Mouse (Mus musculus) midbrain, embryonic 14.5 days (tissue): ENCODE results near the gene Rffl. TPM values are rescaled to one million over a fixed set of nuclear protein-coding genes. Genes with fewer than 3 reads are reported as not detected.

ENCODE experiments used
- ATAC-seq: fragments of 200-750 bp; cut with Nextera tagmentation; 2 replicates; pipeline ENCODE4 v1.8.0; 2017; ENCODE audit warnings: moderate number of reproducible peaks, moderate library complexity; ENCODE audit not compliant: low FRiP score, low TSS enrichment
- DNase-seq: peaks from one replicate; pipeline ENCODE4 v3.0.0-alpha.2; 2015
- H3K27ac ChIP-seq: fragments of 300-500 bp; sonication (generic); replicated peaks from 2 replicates; pipeline ENCODE4 v1.5.1; 2014; ENCODE audit warnings: mild to moderate bottlenecking, low read depth, low read length, moderate library complexity
- H3K27me3 ChIP-seq: fragments of 300-500 bp; sonication (generic); 2 replicates; pipeline ENCODE4 v1.6.1; 2014; ENCODE audit warnings: low read length, control low read depth, mixed read lengths; ENCODE audit not compliant: control insufficient read depth, insufficient read depth
- H3K36me3 ChIP-seq: fragments of 300-500 bp; sonication (generic); 2 replicates; pipeline ENCODE4 v1.6.1; 2014; ENCODE audit warnings: low read length, control low read depth; ENCODE audit not compliant: control insufficient read depth, insufficient read depth
- H3K4me1 ChIP-seq: fragments of 300-500 bp; sonication (generic); 2 replicates; pipeline ENCODE4 v1.6.1; 2014; ENCODE audit warnings: mild to moderate bottlenecking, antibody characterized with exemption, low read length, control low read depth; ENCODE audit not compliant: control insufficient read depth, insufficient read depth
- H3K4me2 ChIP-seq: fragments of 300-500 bp; sonication (generic); 2 replicates; pipeline ENCODE4 v1.6.1; 2014; ENCODE audit warnings: mild to moderate bottlenecking, low read length, moderate library complexity
- H3K4me3 ChIP-seq: fragments of 300-500 bp; sonication (generic); replicated peaks from 2 replicates; pipeline ENCODE4 v1.5.1; 2014; ENCODE audit warnings: low read depth, low read length
- H3K9ac ChIP-seq: fragments of 300-500 bp; sonication (generic); replicated peaks from 2 replicates; pipeline ENCODE4 v1.6.1; 2014; ENCODE audit warnings: mild to moderate bottlenecking, low read length, moderate library complexity
- H3K9me3 ChIP-seq: fragments of 300-500 bp; sonication (generic); 2 replicates; pipeline ENCODE4 v1.6.1; 2016; ENCODE audit warnings: low read length, control low read depth, mixed read lengths; ENCODE audit not compliant: control insufficient read depth
- WGBS: fragments of 180-500 bp; shearing (Covaris S2); extraction: QIAGEN DNeasy Blood & Tissue Kit; methylation state at CpG from one replicate; pipeline ENCODE4 v1.1.7; 2014; 5-methylcytosine and 5-hydroxymethylcytosine counted together
- polyA plus RNA-seq: library from polyadenylated mRNA; unstranded; fragments of >200 nt; fragmentation: Nextera tagmentation; extraction: Ambion mirVana; gene quantifications from 2 replicates; pipeline ENCODE4 v1.2.1, GENCODE M21; 2014

The Rffl gene
- polyA plus RNA-seq, 1 experiment from 2014 or later: 4.2 TPM

DNA sequence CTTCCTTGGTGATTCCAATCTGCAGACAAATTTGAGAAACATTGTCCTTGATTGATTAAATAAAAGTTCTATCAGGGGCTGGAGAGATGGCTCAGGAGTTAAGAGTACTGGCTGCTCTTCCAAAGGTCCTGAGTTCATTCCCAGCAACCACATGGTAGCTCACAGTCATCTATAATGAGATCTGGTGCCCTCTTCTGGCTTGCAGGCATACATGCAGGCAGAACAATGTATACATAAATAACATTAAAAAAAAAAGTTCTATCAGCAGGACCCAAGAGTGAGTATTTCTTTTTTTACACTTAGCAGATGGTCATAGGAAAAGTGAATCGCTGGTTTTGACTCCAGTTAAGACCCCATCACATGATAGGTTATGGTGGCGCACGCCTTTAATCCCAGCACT lies 15.5 kb upstream of the Rffl start:
- no peak overlapping the region for H3K27ac ChIP-seq
- no peak overlapping the region for H3K9ac ChIP-seq
- H3K4me3 ChIP-seq: no peak overlapping the region
- peaks cover 16% of the 10 kb centered on the region for H3K4me1 ChIP-seq
- no peak overlapping the region for H3K4me2 ChIP-seq
- ATAC-seq (no peak), DNase-seq (no peak)
- no peaks in the 10 kb centered on the region for H3K36me3 ChIP-seq
- 88% methylated on average over 3 of the region's 3 CpGs for WGBS
- no peaks in the 10 kb centered on the region for H3K9me3 ChIP-seq
- H3K27me3 ChIP-seq: no peaks in the 10 kb centered on the region

DNA sequence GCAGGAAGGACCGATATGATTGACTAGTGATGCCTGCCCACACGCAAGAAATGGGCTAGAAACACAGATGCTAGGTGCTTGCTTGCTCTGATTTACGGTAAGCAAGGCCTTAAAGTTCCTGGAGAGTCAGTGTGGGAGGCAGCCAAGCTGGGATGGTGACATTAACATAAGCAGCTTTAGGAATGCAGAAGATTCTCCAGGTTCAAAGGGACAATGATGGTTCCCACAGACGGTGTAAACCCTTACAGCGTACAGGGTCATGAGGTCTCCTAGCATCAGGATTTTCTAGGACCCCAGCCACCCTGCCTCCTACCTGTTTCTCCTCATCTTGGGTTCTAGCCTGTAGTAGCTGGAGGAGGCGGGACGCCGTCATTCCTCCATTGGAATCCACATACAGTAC lies 12.2 kb upstream of the Rffl start:
- no peak overlapping the region for H3K27ac ChIP-seq
- H3K4me1 ChIP-seq: 0 out of 2 replicates have a peak, but pooled peaks cover under 1% of the 10 kb centered on the region
- no peak overlapping the region for H3K9ac ChIP-seq
- DNase-seq: no peak
- 76% methylated on average over 8 of the region's 8 CpGs for WGBS
- H3K4me2 ChIP-seq: no peak overlapping the region
- H3K27me3 ChIP-seq: no peaks in the 10 kb centered on the region
- no peaks in the 10 kb centered on the region for H3K36me3 ChIP-seq
- no peak overlapping the region for H3K4me3 ChIP-seq
- no peaks in the 10 kb centered on the region for H3K9me3 ChIP-seq
- ATAC-seq: no peak

DNA sequence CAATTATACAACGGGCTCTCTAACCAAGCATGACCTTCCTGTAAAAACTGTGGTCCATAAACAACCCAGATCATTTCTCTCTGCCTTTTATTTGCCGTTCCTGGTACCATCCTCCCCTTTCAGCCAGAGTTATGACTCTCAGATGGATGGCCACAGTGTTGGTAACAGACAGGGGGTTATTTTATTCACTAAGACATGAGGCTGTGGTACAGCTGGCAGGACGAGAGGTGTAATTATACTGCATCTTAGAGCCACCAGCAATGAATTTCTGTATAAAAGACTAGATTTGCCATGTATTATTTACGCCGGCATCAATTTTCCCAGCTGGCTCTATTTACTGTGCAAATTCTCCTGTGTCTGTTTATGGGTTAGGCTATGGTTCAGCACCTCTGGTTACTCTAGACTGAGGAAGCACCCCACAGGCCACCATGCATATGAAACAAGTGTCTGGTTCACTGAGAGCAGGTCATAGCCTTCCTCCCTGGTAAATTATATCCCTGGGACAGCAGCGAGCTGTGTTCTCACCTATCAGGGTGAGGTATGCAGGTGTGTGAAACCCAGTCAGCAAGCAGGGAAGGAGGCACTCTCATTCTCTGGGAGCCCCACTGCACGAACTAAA lies 6.8 kb upstream of the Rffl start:
- no peaks in the 10 kb centered on the region for H3K9me3 ChIP-seq
- no peaks in the 10 kb centered on the region for H3K27me3 ChIP-seq
- no peak overlapping the region for H3K9ac ChIP-seq
- WGBS: 83% methylated on average over 7 of the region's 7 CpGs
- no peak overlapping the region for H3K27ac ChIP-seq
- H3K36me3 ChIP-seq: no peaks in the 10 kb centered on the region
- no peak overlapping the region for H3K4me2 ChIP-seq
- DNase-seq (no peak), ATAC-seq (no peak)
- H3K4me3 ChIP-seq: no peak overlapping the region
- H3K4me1 ChIP-seq: no peaks in the 10 kb centered on the region

DNA sequence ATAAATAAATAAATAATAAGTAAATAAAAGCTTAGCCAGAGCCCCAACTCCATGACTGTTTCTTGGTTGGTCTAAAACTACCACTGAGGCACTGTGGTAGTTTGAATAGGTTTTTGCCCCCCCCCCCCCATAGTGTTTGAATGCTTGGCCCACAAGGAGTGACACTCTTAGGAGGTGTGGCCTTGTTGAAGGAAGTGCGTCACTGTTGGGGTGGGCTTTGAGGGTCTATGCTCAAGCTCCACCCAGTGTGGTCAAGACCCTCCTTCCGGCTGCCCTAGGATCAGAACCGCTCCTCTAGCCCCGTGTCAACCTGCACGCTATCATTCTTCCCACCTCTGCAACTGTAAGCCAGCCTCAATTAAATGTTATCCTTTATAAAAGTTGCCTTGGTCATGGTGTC lies 4.6 kb upstream of the Rffl start:
- no peaks in the 10 kb centered on the region for H3K36me3 ChIP-seq
- DNase-seq (no peak), ATAC-seq (no peak)
- H3K4me2 ChIP-seq: no peak overlapping the region
- H3K27me3 ChIP-seq: no peaks in the 10 kb centered on the region
- no peak overlapping the region for H3K4me3 ChIP-seq
- H3K27ac ChIP-seq: no peak overlapping the region
- H3K9me3 ChIP-seq: no peaks in the 10 kb centered on the region
- no peaks in the 10 kb centered on the region for H3K4me1 ChIP-seq
- H3K9ac ChIP-seq: no peak overlapping the region
- 93% methylated on average over 5 of the region's 5 CpGs for WGBS

DNA sequence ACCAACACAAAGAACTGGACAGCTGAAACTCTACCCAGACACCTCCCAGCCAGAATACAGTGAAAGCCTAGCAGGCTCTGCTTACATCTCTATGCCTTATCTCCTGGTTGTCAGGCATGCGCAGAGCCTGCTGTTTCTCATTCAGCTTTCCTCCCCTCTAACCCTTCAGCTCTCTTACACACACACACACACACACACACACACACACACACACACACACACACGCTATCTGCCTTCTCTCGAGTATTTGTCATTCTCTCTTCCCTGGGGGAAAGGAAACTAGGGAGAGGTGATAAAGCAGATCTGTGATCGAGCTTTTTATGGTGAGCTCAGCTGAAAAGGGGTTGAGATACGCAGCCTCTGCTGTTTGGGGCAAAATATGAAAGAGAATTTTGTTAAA lies 3.9 kb upstream of the Rffl start:
- H3K27ac ChIP-seq: no peak overlapping the region
- H3K4me1 ChIP-seq: no peaks in the 10 kb centered on the region
- 73% methylated on average over 5 of the region's 5 CpGs for whole genome bisulfite sequencing
- no peaks in the 10 kb centered on the region for H3K9me3 ChIP-seq
- ATAC-seq (no peak), DNase-seq (no peak)
- H3K36me3 ChIP-seq: no peaks in the 10 kb centered on the region
- H3K4me3 ChIP-seq: no peak overlapping the region
- no peak overlapping the region for H3K4me2 ChIP-seq
- H3K9ac ChIP-seq: no peak overlapping the region
- no peaks in the 10 kb centered on the region for H3K27me3 ChIP-seq

DNA sequence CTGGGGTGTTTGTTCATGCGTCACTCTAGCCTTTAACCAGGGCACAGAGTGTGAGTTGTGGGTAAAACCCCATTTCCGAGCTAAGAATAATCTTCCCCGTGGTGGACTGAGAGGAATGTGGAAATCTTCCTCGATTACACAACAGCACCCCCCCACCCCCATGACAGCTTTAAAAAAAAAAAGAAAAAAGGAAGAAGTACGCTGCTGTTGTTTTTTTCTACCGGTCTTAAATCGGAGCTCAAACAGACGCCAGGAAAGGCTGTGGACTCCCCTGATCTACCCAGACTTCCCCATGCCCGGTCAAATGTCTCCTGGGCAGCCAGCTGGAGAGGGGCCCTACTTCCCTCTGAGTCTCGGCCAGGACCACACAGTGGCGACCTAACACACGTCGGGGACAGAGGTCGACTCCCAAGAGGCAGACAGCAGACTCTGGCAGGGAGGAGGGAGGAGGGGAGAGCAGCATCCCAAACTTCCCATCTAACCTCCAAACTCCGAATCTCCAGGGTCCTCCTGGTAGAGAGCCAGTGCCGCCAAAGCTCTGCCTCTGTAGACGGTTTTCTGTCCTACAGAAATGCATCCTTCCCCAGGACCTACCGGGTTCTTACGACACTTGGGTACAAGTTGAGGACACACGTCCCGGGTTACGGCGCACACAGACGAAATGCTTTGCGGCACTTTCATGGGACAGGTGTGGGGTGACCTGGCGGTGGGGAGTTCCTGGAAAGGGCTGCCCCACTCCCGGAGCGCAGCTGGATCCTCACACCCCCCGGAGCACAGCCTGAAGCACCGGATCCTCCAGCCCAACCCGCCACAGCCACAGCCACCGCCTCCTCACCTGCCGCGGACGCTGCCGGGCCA lies 608 bp downstream of the Rffl start:
- Histone ChIP-seq H3K36me3 (no peaks in the 10 kb centered on the region), H3K27ac (no peak overlapping the region), H3K9me3 (no peaks in the 10 kb centered on the region), H3K27me3 (no peaks in the 10 kb centered on the region), H3K4me3 (peak overlapping the region; percentile 69), H3K9ac (peak overlapping the region; percentile 68), H3K4me2 (peak overlapping the region; percentile 83), H3K4me1 (no peaks in the 10 kb centered on the region)
- no peak for ATAC-seq
- DNase-seq: peak; percentile 44
- 5% methylated on average over 36 of the region's 36 CpGs for WGBS

DNA sequence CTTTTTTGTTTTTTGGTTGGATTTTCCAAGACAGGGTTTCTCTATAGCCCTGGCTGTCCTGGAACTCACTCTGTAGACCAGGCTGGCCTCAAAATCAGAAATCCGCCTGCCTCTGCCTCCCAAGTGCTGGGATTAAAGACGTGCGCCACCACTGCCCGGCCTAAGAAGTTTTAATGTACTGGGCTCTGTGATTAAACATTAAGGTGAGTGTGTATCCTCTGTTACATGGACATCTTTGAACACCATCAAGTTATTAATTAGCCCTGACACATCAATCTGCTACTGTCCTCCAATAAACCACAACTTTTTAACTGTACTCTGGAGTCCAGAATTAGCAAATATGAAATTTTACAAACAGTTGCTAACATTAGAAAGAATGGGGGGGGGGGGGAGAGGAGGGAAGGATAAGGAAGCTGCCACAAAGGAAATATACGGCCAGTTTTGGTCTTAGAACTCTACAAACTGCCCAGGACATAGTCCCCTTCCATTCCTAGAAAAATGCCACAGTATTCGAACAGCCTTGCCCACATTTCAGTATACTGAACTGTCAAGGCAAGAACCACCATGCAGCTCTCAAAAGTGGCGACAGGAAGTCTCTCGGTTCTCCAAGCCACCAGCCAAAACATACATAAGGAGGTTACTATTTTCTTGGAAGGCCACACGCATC lies 1.4 kb downstream of the Rffl start:
- ATAC-seq (no peak), DNase-seq (no peak)
- Histone ChIP-seq H3K27ac (no peak overlapping the region), H3K27me3 (no peaks in the 10 kb centered on the region), H3K9ac (no peak overlapping the region), H3K4me3 (no peak overlapping the region), H3K9me3 (no peaks in the 10 kb centered on the region), H3K4me1 (no peaks in the 10 kb centered on the region), H3K4me2 (peak overlapping the region; percentile 83; the same call in 1 of the 2 replicates), H3K36me3 (no peaks in the 10 kb centered on the region)
- 78% methylated on average over 9 of the region's 9 CpGs for WGBS

DNA sequence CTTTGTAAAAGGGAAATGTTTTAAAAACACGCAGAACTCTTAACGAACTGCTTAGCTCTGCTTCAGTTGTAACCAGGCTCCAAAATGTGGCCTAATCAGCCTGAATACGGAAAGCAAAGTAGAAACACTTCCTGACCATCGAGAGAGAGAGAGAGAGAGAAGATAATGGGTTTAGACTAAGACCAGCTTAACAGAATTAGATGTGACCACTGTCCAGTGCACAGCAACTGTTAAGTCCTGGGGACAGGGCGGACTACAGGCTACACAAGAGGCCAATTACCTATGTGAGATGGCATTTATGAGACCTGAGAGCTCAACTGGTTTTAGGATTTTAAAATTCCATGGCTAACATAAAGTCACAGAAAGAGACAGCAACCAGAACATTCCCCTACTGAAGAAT lies 3.1 kb downstream of the Rffl start:
- H3K9ac ChIP-seq: no peak overlapping the region
- H3K9me3 ChIP-seq: no peaks in the 10 kb centered on the region
- ATAC-seq: no peak
- no peaks in the 10 kb centered on the region for H3K27me3 ChIP-seq
- H3K4me1 ChIP-seq: no peaks in the 10 kb centered on the region; the same call in 1 of the 2 replicates
- H3K4me2 ChIP-seq: no peak overlapping the region
- DNase-seq: no peak
- H3K27ac ChIP-seq: no peak overlapping the region
- WGBS: 75% methylated on average over 5 of the region's 5 CpGs
- H3K36me3 ChIP-seq: no peaks in the 10 kb centered on the region
- H3K4me3 ChIP-seq: no peak overlapping the region
